Mouse (Mus musculus): Measurements from ENCODE around the gene Rin3. TPM values are rescaled to one million over a fixed set of nuclear protein-coding genes. Genes with fewer than 3 reads are reported as not detected.

Gene Rin3
- total and polyA plus RNA-seq, 2 experiments from 2014 or later: 1.9 to 3.3 TPM

- ATAC-seq: no peak
- no peak overlapping the region for H3K27ac ChIP-seq (ENCODE audit: low read depth, low read length)
- 85% methylated on average over 4 of the region's 4 CpGs for WGBS
- DNase-seq: no peak
- no peaks in the 10 kb centered on the region for H3K27me3 ChIP-seq (ENCODE audit: insufficient read depth, low read length)
- H3K4me1 ChIP-seq (ENCODE audit: insufficient read depth): no peaks in the 10 kb centered on the region
- H3K36me3 ChIP-seq (ENCODE audit: insufficient read depth): no peaks in the 10 kb centered on the region
- H3K9me3 ChIP-seq (ENCODE audit: low read length): no peaks in the 10 kb centered on the region
- H3K4me2 ChIP-seq (ENCODE audit: low read depth): no peak overlapping the region
- no peak overlapping the region for H3K9ac ChIP-seq
- no peak for TF ChIP-seq CTCF (IDR thresholded peaks at IDR 0.05; ENCODE audit: low read depth)
- H3K4me3 ChIP-seq (ENCODE audit: low read depth, low read length): no peak overlapping the region
Observed at GRCm38 (mm10) chr12:102328090-102328489, 45.2 kb downstream of the Rin3 start.

- Histone ChIP-seq H3K36me3 (ENCODE audit: insufficient read depth) (no peaks in the 10 kb centered on the region), H3K4me3 (ENCODE audit: low read depth, low read length) (no peak overlapping the region), H3K27ac (ENCODE audit: low read depth, low read length) (no peak overlapping the region), H3K9ac (no peak overlapping the region), H3K4me1 (ENCODE audit: insufficient read depth) (no peaks in the 10 kb centered on the region), H3K4me2 (ENCODE audit: low read depth) (no peak overlapping the region), H3K27me3 (ENCODE audit: insufficient read depth, low read length) (no peaks in the 10 kb centered on the region), H3K9me3 (ENCODE audit: low read length) (no peaks in the 10 kb centered on the region)
- no peak for TF ChIP-seq CTCF (IDR thresholded peaks at IDR 0.05; ENCODE audit: low read depth)
- 95% methylated on average over 4 of the region's 4 CpGs for WGBS
- ATAC-seq (no peak), DNase-seq (no peak)
Observed at GRCm38 (mm10) chr12:102330188-102330587, 47.3 kb downstream of the Rin3 start.

- no peaks in the 10 kb centered on the region for H3K27me3 ChIP-seq (ENCODE audit: insufficient read depth, low read length)
- no peak overlapping the region for H3K9ac ChIP-seq
- H3K27ac ChIP-seq (ENCODE audit: low read depth, low read length): no peak overlapping the region
- H3K36me3 ChIP-seq (ENCODE audit: insufficient read depth): no peaks in the 10 kb centered on the region
- no peaks in the 10 kb centered on the region for H3K9me3 ChIP-seq (ENCODE audit: low read length)
- H3K4me3 ChIP-seq (ENCODE audit: low read depth, low read length): no peak overlapping the region
- no peak overlapping the region for H3K4me2 ChIP-seq (ENCODE audit: low read depth)
- DNase-seq: no peak
- TF ChIP-seq CTCF (IDR thresholded peaks at IDR 0.05; ENCODE audit: low read depth): no peak
- H3K4me1 ChIP-seq (ENCODE audit: insufficient read depth): no peaks in the 10 kb centered on the region
- no peak for ATAC-seq
Observed at GRCm38 (mm10) chr12:102330731-102331130, 47.9 kb downstream of the Rin3 start.

- H3K9ac ChIP-seq: no peak overlapping the region
- no peaks in the 10 kb centered on the region for H3K4me1 ChIP-seq (ENCODE audit: insufficient read depth)
- TF ChIP-seq CTCF (IDR thresholded peaks at IDR 0.05; ENCODE audit: low read depth): no peak
- ATAC-seq: no peak
- no peaks in the 10 kb centered on the region for H3K36me3 ChIP-seq (ENCODE audit: insufficient read depth)
- H3K4me2 ChIP-seq (ENCODE audit: low read depth): no peak overlapping the region
- no peaks in the 10 kb centered on the region for H3K9me3 ChIP-seq (ENCODE audit: low read length)
- H3K27ac ChIP-seq (ENCODE audit: low read depth, low read length): no peak overlapping the region
- WGBS: 96% methylated on average over 2 of the region's 2 CpGs
- DNase-seq: no peak
- H3K4me3 ChIP-seq (ENCODE audit: low read depth, low read length): no peak overlapping the region
- no peaks in the 10 kb centered on the region for H3K27me3 ChIP-seq (ENCODE audit: insufficient read depth, low read length)
Observed at GRCm38 (mm10) chr12:102333101-102333500, 50.3 kb downstream of the Rin3 start.

- no peaks in the 10 kb centered on the region for H3K9me3 ChIP-seq (ENCODE audit: low read length)
- no peak for ATAC-seq
- no peak overlapping the region for H3K4me2 ChIP-seq (ENCODE audit: low read depth)
- no peak overlapping the region for H3K4me3 ChIP-seq (ENCODE audit: low read depth, low read length)
- no peaks in the 10 kb centered on the region for H3K36me3 ChIP-seq (ENCODE audit: insufficient read depth)
- no peak overlapping the region for H3K27ac ChIP-seq (ENCODE audit: low read depth, low read length)
- no peaks in the 10 kb centered on the region for H3K27me3 ChIP-seq (ENCODE audit: insufficient read depth, low read length)
- no peaks in the 10 kb centered on the region for H3K4me1 ChIP-seq (ENCODE audit: insufficient read depth)
- TF ChIP-seq CTCF (IDR thresholded peaks at IDR 0.05; ENCODE audit: low read depth): peak; percentile 25; the same call in 1 of the 2 replicates
- WGBS: 81% methylated on average over 2 of the region's 2 CpGs
- DNase-seq: no peak
- H3K9ac ChIP-seq: no peak overlapping the region
Observed at GRCm38 (mm10) chr12:102339085-102339484, 56.2 kb downstream of the Rin3 start.

- TF ChIP-seq CTCF (IDR thresholded peaks at IDR 0.05; ENCODE audit: low read depth): no peak
- Histone ChIP-seq H3K27ac (ENCODE audit: low read depth, low read length) (no peak overlapping the region), H3K9ac (no peak overlapping the region), H3K4me2 (ENCODE audit: low read depth) (no peak overlapping the region), H3K4me1 (ENCODE audit: insufficient read depth) (no peaks in the 10 kb centered on the region), H3K4me3 (ENCODE audit: low read depth, low read length) (no peak overlapping the region), H3K27me3 (ENCODE audit: insufficient read depth, low read length) (no peaks in the 10 kb centered on the region), H3K9me3 (ENCODE audit: low read length) (no peaks in the 10 kb centered on the region), H3K36me3 (ENCODE audit: insufficient read depth) (no peaks in the 10 kb centered on the region)
- DNase-seq: no peak
- ATAC-seq: no peak
- WGBS: 91% methylated on average over 6 of the region's 6 CpGs
Observed at GRCm38 (mm10) chr12:102340471-102340870, 57.6 kb downstream of the Rin3 start.

- Histone ChIP-seq H3K4me1 (ENCODE audit: insufficient read depth) (no peaks in the 10 kb centered on the region), H3K27me3 (ENCODE audit: insufficient read depth, low read length) (no peaks in the 10 kb centered on the region), H3K4me3 (ENCODE audit: low read depth, low read length) (no peak overlapping the region), H3K9ac (no peak overlapping the region), H3K9me3 (ENCODE audit: low read length) (no peaks in the 10 kb centered on the region), H3K4me2 (ENCODE audit: low read depth) (no peak overlapping the region), H3K36me3 (ENCODE audit: insufficient read depth) (no peaks in the 10 kb centered on the region), H3K27ac (ENCODE audit: low read depth, low read length) (no peak overlapping the region)
- 46% methylated on average over 2 of the region's 2 CpGs for WGBS
- no peak for ATAC-seq
- DNase-seq: no peak
- no peak for TF ChIP-seq CTCF (IDR thresholded peaks at IDR 0.05; ENCODE audit: low read depth)
Observed at GRCm38 (mm10) chr12:102342147-102342546, 59.3 kb downstream of the Rin3 start.

GRCm38 (mm10) chr12:102342602-102343001 lies 59.8 kb downstream of the Rin3 start:
- Histone ChIP-seq H3K36me3 (ENCODE audit: insufficient read depth) (no peaks in the 10 kb centered on the region), H3K27me3 (ENCODE audit: insufficient read depth, low read length) (no peaks in the 10 kb centered on the region), H3K27ac (ENCODE audit: low read depth, low read length) (no peak overlapping the region), H3K4me1 (ENCODE audit: insufficient read depth) (no peaks in the 10 kb centered on the region), H3K9ac (no peak overlapping the region), H3K4me2 (ENCODE audit: low read depth) (no peak overlapping the region), H3K4me3 (ENCODE audit: low read depth, low read length) (no peak overlapping the region), H3K9me3 (ENCODE audit: low read length) (no peaks in the 10 kb centered on the region)
- 70% methylated on average over 3 of the region's 3 CpGs for WGBS
- DNase-seq: no peak
- no peak for TF ChIP-seq CTCF (IDR thresholded peaks at IDR 0.05; ENCODE audit: low read depth)
- no peak for ATAC-seq

Data from forebrain, postnatal 0 days (tissue).